8 mouse cellular contexts compared by ENCODE assay signal in genomic region chr14:105893623-105893995, GRCm38 (mm10). TPM values are rescaled to one million over a fixed set of nuclear protein-coding genes. Genes with fewer than 3 reads are reported as not detected.
DNase-seq lines count a peak whose midpoint lies in the region; ATAC-seq and TF ChIP-seq lines count a peak whose summit lies in the region.

No protein-coding gene starts in this region.

- H3K4me3 ChIP-seq in lung, embryonic 15.5 days = peak overlapping the region; percentile 68
- H3K4me3 ChIP-seq in forebrain, embryonic 16.5 days (replicated peaks; ENCODE audit: low read length) = peak overlapping the region; percentile 81
- peak overlapping the region; percentile 96 for H3K4me3 ChIP-seq in kidney, embryonic 14.5 days (ENCODE audit: low read length)
- H3K4me3 ChIP-seq in lung, postnatal 0 days (ENCODE audit: low read depth, low read length) = peak overlapping the region; percentile 79
- peak overlapping the region; percentile 60 for H3K4me3 ChIP-seq in stomach, postnatal 0 days (ENCODE audit: low read depth, low read length)

- no peak for TF ChIP-seq CTCF in lung, postnatal 0 days (IDR thresholded peaks at IDR 0.05)
- TF ChIP-seq CTCF in stomach, postnatal 0 days (IDR thresholded peaks at IDR 0.05; ENCODE audit: low read depth) = no peak

- peak overlapping the region; percentile 93 for H3K4me2 ChIP-seq in lung, embryonic 15.5 days
- H3K4me2 ChIP-seq in forebrain, embryonic 16.5 days (ENCODE audit: low read length) = peak overlapping the region; percentile 64
- H3K4me2 ChIP-seq in kidney, embryonic 14.5 days (replicated peaks; ENCODE audit: low read depth, low read length) = peak overlapping the region; percentile 86
- H3K4me2 ChIP-seq in lung, postnatal 0 days (replicated peaks; ENCODE audit: low read depth, low read length) = peak overlapping the region; percentile 92
- peak overlapping the region; percentile 75 for H3K4me2 ChIP-seq in stomach, postnatal 0 days (replicated peaks; ENCODE audit: low read depth)

- peaks cover 32% of the 10 kb centered on the region for H3K4me1 ChIP-seq in lung, embryonic 15.5 days
- peaks cover 20% of the 10 kb centered on the region for H3K4me1 ChIP-seq in forebrain, embryonic 16.5 days (replicated peaks; ENCODE audit: control insufficient read depth, insufficient read depth, low read length)
- H3K4me1 ChIP-seq in kidney, embryonic 14.5 days (ENCODE audit: control insufficient read depth, insufficient read depth, low read length) = peaks cover 13% of the 10 kb centered on the region
- peaks cover 8% of the 10 kb centered on the region; the same call in 1 of the 2 replicates for H3K4me1 ChIP-seq in lung, postnatal 0 days (ENCODE audit: insufficient read depth, low read depth, low read length)
- H3K4me1 ChIP-seq in stomach, postnatal 0 days (replicated peaks; ENCODE audit: control insufficient read depth, insufficient read depth) = no peaks in the 10 kb centered on the region

- no peak for TF ChIP-seq EP300 in lung, postnatal 0 days (IDR thresholded peaks at IDR 0.05)
- TF ChIP-seq EP300 in stomach, postnatal 0 days (optimal IDR thresholded peaks at IDR 0.05) = no peak

- peak overlapping the region; percentile 49 for H3K27ac ChIP-seq in lung, embryonic 15.5 days
- H3K27ac ChIP-seq in forebrain, embryonic 16.5 days (ENCODE audit: low read length) = no peak overlapping the region
- H3K27ac ChIP-seq in kidney, embryonic 14.5 days (ENCODE audit: low read depth, low read length) = 0 out of 2 replicates have a peak overlapping the region, but pooled peaks have one; percentile 38
- peak overlapping the region; percentile 58 for H3K27ac ChIP-seq in lung, postnatal 0 days (ENCODE audit: low read length)
- H3K27ac ChIP-seq in stomach, postnatal 0 days (replicated peaks) = peak overlapping the region; percentile 63

- H3K27me3 ChIP-seq in lung, embryonic 15.5 days = no peaks in the 10 kb centered on the region
- H3K27me3 ChIP-seq in forebrain, embryonic 16.5 days (replicated peaks; ENCODE audit: control insufficient read depth, insufficient read depth, low read length) = no peaks in the 10 kb centered on the region
- H3K27me3 ChIP-seq in kidney, embryonic 14.5 days (ENCODE audit: control insufficient read depth, insufficient read depth, low read length) = no peaks in the 10 kb centered on the region
- no peaks in the 10 kb centered on the region for H3K27me3 ChIP-seq in lung, postnatal 0 days (replicated peaks; ENCODE audit: insufficient read depth, low read length)
- no peaks in the 10 kb centered on the region for H3K27me3 ChIP-seq in stomach, postnatal 0 days (ENCODE audit: control insufficient read depth, insufficient read depth, low read length)

- H3K9ac ChIP-seq in lung, embryonic 15.5 days = peak overlapping the region; percentile 76
- peak overlapping the region; percentile 0 for H3K9ac ChIP-seq in forebrain, embryonic 16.5 days (replicated peaks; ENCODE audit: low read depth, low read length)
- H3K9ac ChIP-seq in kidney, embryonic 14.5 days (ENCODE audit: low read depth, low read length) = peak overlapping the region; percentile 92
- peak overlapping the region; percentile 94 for H3K9ac ChIP-seq in lung, postnatal 0 days (replicated peaks; ENCODE audit: low read depth)
- H3K9ac ChIP-seq in stomach, postnatal 0 days (ENCODE audit: low read length) = peak overlapping the region; percentile 75

- H3K9me3 ChIP-seq in lung, embryonic 15.5 days = no peaks in the 10 kb centered on the region
- no peaks in the 10 kb centered on the region for H3K9me3 ChIP-seq in forebrain, embryonic 16.5 days (ENCODE audit: control insufficient read depth, low read length)
- H3K9me3 ChIP-seq in kidney, embryonic 14.5 days (ENCODE audit: control insufficient read depth, low read length) = no peaks in the 10 kb centered on the region
- H3K9me3 ChIP-seq in lung, postnatal 0 days (ENCODE audit: low read length) = no peaks in the 10 kb centered on the region
- H3K9me3 ChIP-seq in stomach, postnatal 0 days (ENCODE audit: control insufficient read depth, low read length) = no peaks in the 10 kb centered on the region

- DNase-seq in lung, postnatal 14 days = no peak
- peak; percentile 41 for DNase-seq in embryo, embryonic 10 days (ENCODE audit: low spot score)
- DNase-seq in lung, postnatal 0 days (ENCODE audit: low spot score) = no peak
- no peak for DNase-seq in stomach, postnatal 0 days (ENCODE audit: low spot score)

- WGBS in lung, embryonic 15.5 days = 32% methylated on average over 9 of the region's 9 CpGs
- WGBS in forebrain, embryonic 16.5 days = 44% methylated on average over 9 of the region's 9 CpGs
- 13% methylated on average over 9 of the region's 9 CpGs for WGBS in kidney, embryonic 14.5 days
- WGBS in lung, postnatal 0 days = 29% methylated on average over 9 of the region's 9 CpGs
- 28% methylated on average over 9 of the region's 9 CpGs for WGBS in stomach, postnatal 0 days

- peaks cover 12% of the 10 kb centered on the region; the same call in 1 of the 2 replicates for H3K36me3 ChIP-seq in lung, embryonic 15.5 days
- no peaks in the 10 kb centered on the region for H3K36me3 ChIP-seq in forebrain, embryonic 16.5 days (ENCODE audit: control insufficient read depth, insufficient read depth)
- H3K36me3 ChIP-seq in kidney, embryonic 14.5 days (ENCODE audit: control insufficient read depth, insufficient read depth, low read length) = peaks cover 19% of the 10 kb centered on the region; the same call in 1 of the 2 replicates
- H3K36me3 ChIP-seq in lung, postnatal 0 days (ENCODE audit: insufficient read depth, low read length) = no peaks in the 10 kb centered on the region
- H3K36me3 ChIP-seq in stomach, postnatal 0 days (ENCODE audit: control insufficient read depth, insufficient read depth, low read length) = peaks cover 8% of the 10 kb centered on the region

- no peak for ATAC-seq in lung, embryonic 15.5 days (ENCODE audit: borderline replicate concordance, extremely low read depth, low FRiP score, low TSS enrichment)
- no peak for ATAC-seq in forebrain, embryonic 16.5 days
- ATAC-seq in kidney, embryonic 14.5 days (ENCODE audit: low FRiP score, low TSS enrichment) = no peak
- no peak for ATAC-seq in lung, postnatal 0 days
- no peak for ATAC-seq in stomach, postnatal 0 days (ENCODE audit: low FRiP score, low TSS enrichment)
- no peak for ATAC-seq in inflammation-experienced regulatory T-cells, adult 6 months

RNA-seq across cellular contexts. Expression of gene Spry2, which starts 3.0 kb away (rescaled TPM):
- 43.9 and 47.4 TPM in 2 replicates for polyA plus RNA-seq in lung, embryonic 15.5 days (2015; fragmentation: Nextera tagmentation; extraction: Ambion mirVana)
- polyA plus RNA-seq in forebrain, embryonic 16.5 days (2015; fragmentation: Nextera tagmentation; extraction: Ambion mirVana) = 29.6 and 39.0 TPM in 2 replicates
- polyA plus RNA-seq in kidney, embryonic 14.5 days (2014; fragmentation: Nextera tagmentation; extraction: Ambion mirVana) = 56.3 and 77.5 TPM in 2 replicates
- polyA plus RNA-seq in lung, postnatal 0 days (2015; fragmentation: Nextera tagmentation; extraction: Ambion mirVana) = 88.9 and 99.8 TPM in 2 replicates
- polyA plus RNA-seq in stomach, postnatal 0 days (2015; fragmentation: Nextera tagmentation; extraction: Ambion mirVana) = 45.8 and 49.2 TPM in 2 replicates
- polyA plus RNA-seq in inflammation-experienced regulatory T-cells, adult 6 months (2017; shearing (Covaris generic)) = under 1 TPM in 2 of 3 experiments, not detected in 1; 0.48 to 0.73 TPM

Comparison
In these comparisons a context has a peak if more than half of its experiments do, and no peak if none do; other contexts are left out.
1. H3K9ac ChIP-seq: peak in every context shown above with its lines; median percentile 94 in lung, postnatal 0 days; 92 in kidney, embryonic 14.5 days; 76 in lung, embryonic 15.5 days; 75 in stomach, postnatal 0 days; 0 in forebrain, embryonic 16.5 days.
2. RNA of gene Spry2, which starts 3.0 kb away (polyA plus RNA-seq): 88.9 to 99.8 TPM in lung, postnatal 0 days, 56.3 to 77.5 TPM in kidney, embryonic 14.5 days, 45.8 to 49.2 TPM in stomach, postnatal 0 days, 43.9 to 47.4 TPM in lung, embryonic 15.5 days and 29.6 to 39.0 TPM in forebrain, embryonic 16.5 days; 0.48 to 0.73 TPM in inflammation-experienced regulatory T-cells, adult 6 months; every median in the first group is over 10 times any median in the second.
3. Peak in every context shown above with its lines, with median percentiles within 50 percentile points of each other: H3K4me2 ChIP-seq and H3K4me3 ChIP-seq.